Mouse (Mus musculus) small intestine, adult 2 months (tissue): ENCODE results near the gene Pnpla3. TPM values are rescaled to one million over a fixed set of nuclear protein-coding genes. Genes with fewer than 3 reads are reported as not detected.

Experiments
- H3K27ac ChIP-seq: fragments of 200-500 bp; 2 replicates; pipeline ENCODE4 v1.5.1; 2012; ENCODE audit warnings: low read depth, low read length, control low read depth, inconsistent platforms; ENCODE audit not compliant: insufficient read depth
- H3K27me3 ChIP-seq: fragments of 200-500 bp; 2 replicates; pipeline ENCODE4 v1.6.1; 2012; ENCODE audit warnings: mild to moderate bottlenecking, moderate library complexity, low read length, inconsistent platforms; ENCODE audit not compliant: control insufficient read depth, insufficient read depth
- H3K36me3 ChIP-seq: fragments of 200-500 bp; 2 replicates; pipeline ENCODE4 v1.6.1; 2012; ENCODE audit warnings: mild to moderate bottlenecking, low read length, control low read depth, inconsistent platforms; ENCODE audit not compliant: control insufficient read depth, insufficient read depth
- H3K4me1 ChIP-seq: fragments of 200-500 bp; 2 replicates; pipeline ENCODE4 v1.6.1; 2012; ENCODE audit warnings: low read length, inconsistent platforms, mixed read lengths; ENCODE audit not compliant: control insufficient read depth, insufficient read depth, insufficient read length
- H3K4me3 ChIP-seq: fragments of 200-500 bp; 2 replicates; pipeline ENCODE4 v1.5.1; 2012; ENCODE audit warnings: low read depth, mild to moderate bottlenecking, control low read depth, inconsistent platforms, low read length, moderate library complexity
- CTCF ChIP-seq: fragments of 200-500 bp; IDR thresholded peaks from 2 replicates; pipeline ENCODE4 v1.5.1; 2012; ENCODE audit warnings: low read depth, mild to moderate bottlenecking, control low read depth, inconsistent platforms, low read length, moderate library complexity, mixed read lengths; ENCODE audit not compliant: insufficient replicate concordance, insufficient read length; ENCODE audit errors: extremely low read depth
- POLR2A ChIP-seq: fragments of 200-500 bp; IDR thresholded peaks from 2 replicates; pipeline ENCODE4 v1.6.1; 2012; ENCODE audit warnings: low read depth, mild to moderate bottlenecking, control low read depth, inconsistent platforms, low read length, moderate library complexity
- WGBS: fragments of 180-500 bp; shearing (Covaris S2); methylation state at CpG from one replicate; pipeline ENCODE4 v1.1.7; 2018; 5-methylcytosine and 5-hydroxymethylcytosine counted together
- polyA plus RNA-seq: library from polyadenylated mRNA; depleted of rRNA; stranded (reverse); fragments of >200 nt; gene quantifications from 2 replicates; pipeline ENCODE4 v1.2.3, GENCODE M21; 2012

Gene Pnpla3
- polyA plus RNA-seq, 1 experiment = 0.80 TPM

- Histone ChIP-seq H3K27me3 (no peaks in the 10 kb centered on the region), H3K4me3 (no peak overlapping the region), H3K36me3 (peaks cover 21% of the 10 kb centered on the region), H3K4me1 (peaks cover 4% of the 10 kb centered on the region; the same call in 1 of the 2 replicates), H3K27ac (no peak overlapping the region)
- TF ChIP-seq POLR2A (no peak), CTCF (no peak)
Measured at GRCm38 (mm10) chr15:84216026-84216425, 48.4 kb downstream of the Pnpla3 start.

DNA sequence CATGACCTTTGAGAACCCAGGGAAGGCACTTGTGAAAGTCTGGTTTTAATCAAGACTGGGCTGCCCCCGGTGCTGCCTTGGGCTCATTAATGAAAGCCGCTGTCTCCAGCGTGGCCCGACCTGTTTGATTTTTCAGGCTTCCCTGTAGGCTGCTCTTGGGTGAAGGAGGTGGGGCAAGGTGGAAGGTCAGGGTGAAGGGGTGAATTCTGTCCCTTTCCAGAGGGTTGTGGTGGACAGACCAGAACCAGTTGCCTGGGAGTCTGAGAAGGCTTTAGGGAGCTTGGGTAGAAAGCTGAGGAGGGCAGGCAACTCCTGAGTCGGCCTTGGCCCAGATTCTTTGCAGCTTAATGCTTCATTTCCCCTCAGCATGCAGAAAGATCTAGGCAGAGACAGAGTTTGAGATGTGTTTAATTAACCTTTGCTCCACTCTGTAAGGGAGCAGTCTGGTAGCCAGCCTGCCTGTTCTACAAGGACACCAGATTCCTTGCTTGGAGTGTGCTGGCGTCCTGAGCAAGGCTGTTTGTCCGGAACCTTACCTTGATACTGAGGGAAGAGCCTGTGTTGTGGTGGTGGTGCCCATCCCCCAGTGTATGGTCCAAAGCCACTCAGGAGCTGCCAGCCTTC is 48.9 kb downstream of the Pnpla3 start:
- TF ChIP-seq POLR2A (no peak), CTCF (no peak)
- Histone ChIP-seq H3K36me3 (peaks cover 18% of the 10 kb centered on the region), H3K27ac (no peak overlapping the region), H3K4me1 (peaks cover 4% of the 10 kb centered on the region; the same call in 1 of the 2 replicates), H3K4me3 (no peak overlapping the region), H3K27me3 (no peaks in the 10 kb centered on the region)
- WGBS = 39% methylated on average over 7 of the region's 7 CpGs

- 18% methylated on average over 23 of the region's 23 CpGs for WGBS
- TF ChIP-seq CTCF = no peak
- no peak for TF ChIP-seq POLR2A
- Histone ChIP-seq H3K4me3 (no peak overlapping the region), H3K27me3 (no peaks in the 10 kb centered on the region), H3K36me3 (peaks cover 16% of the 10 kb centered on the region), H3K27ac (no peak overlapping the region), H3K4me1 (0 out of 2 replicates have a peak, but pooled peaks cover 2% of the 10 kb centered on the region)
Measured at GRCm38 (mm10) chr15:84217969-84218782, 50.5 kb downstream of the Pnpla3 start.

- no peaks in the 10 kb centered on the region for H3K4me1 ChIP-seq
- H3K27me3 ChIP-seq = no peaks in the 10 kb centered on the region
- no peak overlapping the region for H3K4me3 ChIP-seq
- no peak for TF ChIP-seq POLR2A
- no peak for TF ChIP-seq CTCF
- H3K27ac ChIP-seq = no peak overlapping the region
- 30% methylated on average over 9 of the region's 9 CpGs for WGBS
- H3K36me3 ChIP-seq = peaks cover 11% of the 10 kb centered on the region
Measured at GRCm38 (mm10) chr15:84218783-84219271, 51.2 kb downstream of the Pnpla3 start.

DNA sequence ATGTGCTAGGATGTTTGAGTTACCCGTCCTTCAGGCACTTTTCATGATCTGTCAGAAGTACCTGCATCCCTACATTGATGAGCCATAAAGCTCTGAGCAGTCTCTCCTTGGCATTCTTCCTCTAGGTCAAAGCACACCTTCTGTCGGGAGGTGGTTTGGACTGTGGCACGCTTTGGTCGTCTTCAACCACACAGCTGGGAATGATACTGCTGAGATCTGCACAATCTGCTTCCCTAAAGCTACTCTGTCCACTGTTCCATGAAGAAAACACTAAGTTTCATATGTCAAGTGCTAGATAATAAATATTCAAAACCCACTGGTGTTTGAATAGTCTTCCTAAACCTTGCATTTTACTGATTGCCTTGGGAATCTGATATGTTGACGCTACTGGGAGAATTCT is 53.9 kb downstream of the Pnpla3 start:
- Histone ChIP-seq H3K27me3 (no peaks in the 10 kb centered on the region), H3K27ac (no peak overlapping the region), H3K36me3 (no peaks in the 10 kb centered on the region), H3K4me3 (no peak overlapping the region), H3K4me1 (no peaks in the 10 kb centered on the region)
- TF ChIP-seq POLR2A (no peak), CTCF (no peak)
- 62% methylated on average over 5 of the region's 5 CpGs for WGBS

- H3K36me3 ChIP-seq = no peaks in the 10 kb centered on the region
- no peaks in the 10 kb centered on the region for H3K27me3 ChIP-seq
- H3K27ac ChIP-seq = no peak overlapping the region
- no peaks in the 10 kb centered on the region for H3K4me1 ChIP-seq
- no peak for TF ChIP-seq CTCF
- no peak for TF ChIP-seq POLR2A
- H3K4me3 ChIP-seq = no peak overlapping the region
- WGBS = 44% methylated on average over 6 of the region's 6 CpGs
Measured at GRCm38 (mm10) chr15:84223423-84223822, 55.8 kb downstream of the Pnpla3 start.

DNA sequence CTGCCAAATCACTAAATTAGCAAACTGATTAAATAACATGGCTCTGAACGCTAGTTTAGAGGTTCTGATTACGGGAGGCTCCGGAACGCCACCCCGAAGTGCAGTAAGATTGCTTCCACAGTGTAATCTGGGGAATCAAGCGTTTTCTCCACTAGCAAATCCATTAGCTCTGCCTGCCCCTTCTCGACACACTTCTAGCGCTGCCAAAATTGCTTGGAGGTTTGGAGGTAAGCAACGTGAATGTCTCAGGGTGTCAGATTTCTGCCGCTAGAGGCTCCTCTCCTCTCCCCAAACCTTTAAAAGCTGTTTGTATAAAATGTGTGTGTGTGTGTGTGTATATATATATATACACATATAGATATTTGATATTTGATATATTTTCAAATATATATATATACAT is 57.1 kb downstream of the Pnpla3 start:
- Histone ChIP-seq H3K27ac (no peak overlapping the region), H3K4me3 (no peak overlapping the region), H3K36me3 (no peaks in the 10 kb centered on the region), H3K4me1 (no peaks in the 10 kb centered on the region), H3K27me3 (no peaks in the 10 kb centered on the region; the same call in 1 of the 2 replicates)
- 53% methylated on average over 10 of the region's 10 CpGs for WGBS
- TF ChIP-seq CTCF (no peak), POLR2A (no peak)
